Mouse (Mus musculus): ENCODE measurements around the gene Gm27029. TPM values are rescaled to one million over a fixed set of nuclear protein-coding genes. Genes with fewer than 3 reads are reported as not detected.
A peak's percentile ranks its signal among the peaks of the same experiment; 100 is the strongest.
"Not testable (repeated sequence)": the region's sequence is repeated elsewhere in the genome, so short reads cannot be mapped to it uniquely, and the experiment has no call there.

Gm27029 gene
- 7.6 and 8.0 TPM in 2 replicates for polyA plus RNA-seq (2015; fragmentation: Nextera tagmentation; extraction: Ambion mirVana)

GRCm38 (mm10) chr11:101424105-101424851 lies at the start of gene Gm27029:
Gm27029 (minus strand) TSS chr11:101424796.
- peaks cover 25% of the 10 kb centered on the region for H3K4me1 ChIP-seq
- H3K4me3 ChIP-seq, result peak within 1 kb of the TSS; percentile 99
- ATAC-seq, result no peak; the same call in 1 of the 2 replicates
- H3K27me3 ChIP-seq, result peaks cover 4% of the 10 kb centered on the region
- WGBS, result 6% methylated on average over 23 of the region's 23 CpGs
- H3K9ac ChIP-seq, result peak within 1 kb of the TSS; percentile 91
- H3K36me3 ChIP-seq (ENCODE audit: poor library complexity, severe bottlenecking), result peaks cover 1% of the 10 kb centered on the region
- peak within 1 kb of the TSS; percentile 84 for H3K27ac ChIP-seq
- H3K4me2 ChIP-seq, result peak within 1 kb of the TSS; percentile 96
- H3K9me3 ChIP-seq (replicated peaks), result no peaks in the 10 kb centered on the region

GRCm38 (mm10) chr11:101474298-101474697 lies 49.7 kb upstream of the Gm27029 start:
- WGBS, result 65% methylated on average over 5 of the region's 5 CpGs
- ATAC-seq, result no peak
- H3K36me3 ChIP-seq (ENCODE audit: poor library complexity, severe bottlenecking), result peaks cover 11% of the 10 kb centered on the region
- H3K4me2 ChIP-seq, result no peak overlapping the region
- H3K4me3 ChIP-seq, result no peak overlapping the region
- no peak overlapping the region for H3K9ac ChIP-seq
- H3K27me3 ChIP-seq, result no peaks in the 10 kb centered on the region
- H3K4me1 ChIP-seq, result peaks cover 66% of the 10 kb centered on the region
- no peaks in the 10 kb centered on the region for H3K9me3 ChIP-seq (replicated peaks)
- peak overlapping the region; percentile 10; the same call in 1 of the 2 replicates for H3K27ac ChIP-seq

DNA sequence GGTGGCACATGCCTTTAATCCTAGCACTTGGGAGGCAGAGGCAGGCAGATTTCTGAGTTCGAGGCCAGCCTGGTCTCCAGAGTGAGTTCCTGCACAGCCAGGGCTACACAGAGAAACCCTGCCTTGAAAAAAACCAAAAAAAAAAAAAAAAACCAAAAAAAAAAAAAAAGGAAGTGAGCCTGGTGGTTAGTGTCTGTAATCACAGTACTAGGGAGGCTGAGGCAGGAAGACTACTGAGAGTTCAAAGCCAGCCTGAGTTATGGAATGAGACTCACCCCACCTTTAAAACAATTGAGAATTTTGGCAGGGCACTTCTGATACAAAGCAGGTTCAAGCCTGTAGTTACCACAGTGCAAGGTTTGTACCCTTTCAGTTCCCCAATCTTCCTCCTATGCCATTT lies 49.1 kb upstream of the Gm27029 start:
- 88% methylated on average over 1 of the region's 1 CpGs for WGBS
- H3K27me3 ChIP-seq; H3K9me3 ChIP-seq (replicated peaks); H3K27ac ChIP-seq; H3K4me2 ChIP-seq; H3K9ac ChIP-seq; ATAC-seq; H3K4me3 ChIP-seq: not testable (repeated sequence)
- Histone ChIP-seq H3K4me1 (peaks cover 64% of the 10 kb centered on the region), H3K36me3 (ENCODE audit: poor library complexity, severe bottlenecking) (peaks cover 11% of the 10 kb centered on the region)

- H3K9ac ChIP-seq, result no peak overlapping the region
- H3K27ac ChIP-seq, result peak overlapping the region; percentile 25
- peaks cover 58% of the 10 kb centered on the region for H3K4me1 ChIP-seq
- H3K36me3 ChIP-seq (ENCODE audit: poor library complexity, severe bottlenecking), result peaks cover 11% of the 10 kb centered on the region
- H3K27me3 ChIP-seq, result no peaks in the 10 kb centered on the region
- no peak overlapping the region for H3K4me3 ChIP-seq
- H3K9me3 ChIP-seq (replicated peaks), result no peaks in the 10 kb centered on the region
- H3K4me2 ChIP-seq, result 0 out of 2 replicates have a peak overlapping the region, but pooled peaks have one; percentile 5
- ATAC-seq, result no peak
- 62% methylated on average over 7 of the region's 7 CpGs for WGBS
Observed at GRCm38 (mm10) chr11:101472336-101472735, 47.7 kb upstream of the Gm27029 start.

DNA sequence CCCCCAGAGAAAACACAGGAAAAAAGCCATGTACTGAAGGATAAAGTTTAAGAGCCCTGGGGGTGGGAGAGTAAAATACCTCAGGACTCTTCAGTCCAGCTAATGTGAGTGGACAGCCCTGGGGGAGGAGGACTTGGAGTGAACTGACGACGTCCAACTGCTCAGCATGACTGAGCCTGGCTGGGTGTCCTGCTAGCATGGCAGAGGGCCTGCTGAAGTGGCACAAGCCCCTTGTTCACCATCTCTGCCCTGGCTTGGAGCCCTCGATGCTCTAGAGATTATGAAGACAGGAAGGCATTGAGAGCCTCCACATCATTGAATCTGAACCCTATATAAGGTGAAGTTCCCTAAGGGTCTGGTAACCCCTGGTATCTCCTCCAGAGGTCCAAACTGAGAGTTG lies 47.3 kb upstream of the Gm27029 start:
- no peak for ATAC-seq
- Histone ChIP-seq H3K4me3 (peak overlapping the region; percentile 2; the same call in 1 of the 2 replicates), H3K4me1 (peaks cover 58% of the 10 kb centered on the region), H3K36me3 (ENCODE audit: poor library complexity, severe bottlenecking) (peaks cover 11% of the 10 kb centered on the region), H3K9me3 (replicated peaks) (no peaks in the 10 kb centered on the region), H3K9ac (no peak overlapping the region), H3K27me3 (no peaks in the 10 kb centered on the region), H3K4me2 (0 out of 2 replicates have a peak overlapping the region, but pooled peaks have one; percentile 5), H3K27ac (peak overlapping the region; percentile 25; the same call in 1 of the 2 replicates)
- 67% methylated on average over 3 of the region's 3 CpGs for WGBS

DNA sequence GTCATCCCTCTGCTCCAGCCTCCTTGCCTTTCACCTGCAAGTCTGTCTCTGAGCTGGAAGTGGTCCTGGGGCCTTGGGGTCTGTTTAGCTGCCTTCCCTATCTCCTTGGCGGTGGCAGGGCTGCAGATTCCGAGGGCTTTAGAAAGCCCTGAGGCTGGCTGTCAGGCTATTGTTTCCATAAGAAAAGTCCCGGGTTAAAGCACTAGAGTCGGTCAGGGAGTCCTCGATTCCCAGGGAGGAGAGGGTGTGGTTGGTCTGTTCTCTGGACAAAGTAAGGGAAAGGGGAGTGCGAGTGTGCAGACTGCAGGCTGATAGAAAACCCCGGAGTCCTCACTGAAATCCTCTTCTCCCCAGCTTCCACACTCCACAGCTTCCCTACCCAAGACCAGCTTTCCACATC lies 45.6 kb upstream of the Gm27029 start:
- H3K27ac ChIP-seq, result no peak overlapping the region; the same call in 1 of the 2 replicates
- peak overlapping the region; percentile 85 for H3K4me2 ChIP-seq
- no peaks in the 10 kb centered on the region for H3K27me3 ChIP-seq
- ATAC-seq, result no peak
- H3K36me3 ChIP-seq (ENCODE audit: poor library complexity, severe bottlenecking), result peaks cover 11% of the 10 kb centered on the region
- H3K9me3 ChIP-seq (replicated peaks), result no peaks in the 10 kb centered on the region
- H3K9ac ChIP-seq, result peak overlapping the region; percentile 54
- peaks cover 66% of the 10 kb centered on the region for H3K4me1 ChIP-seq
- WGBS, result 11% methylated on average over 7 of the region's 7 CpGs
- peak overlapping the region; percentile 78 for H3K4me3 ChIP-seq

DNA sequence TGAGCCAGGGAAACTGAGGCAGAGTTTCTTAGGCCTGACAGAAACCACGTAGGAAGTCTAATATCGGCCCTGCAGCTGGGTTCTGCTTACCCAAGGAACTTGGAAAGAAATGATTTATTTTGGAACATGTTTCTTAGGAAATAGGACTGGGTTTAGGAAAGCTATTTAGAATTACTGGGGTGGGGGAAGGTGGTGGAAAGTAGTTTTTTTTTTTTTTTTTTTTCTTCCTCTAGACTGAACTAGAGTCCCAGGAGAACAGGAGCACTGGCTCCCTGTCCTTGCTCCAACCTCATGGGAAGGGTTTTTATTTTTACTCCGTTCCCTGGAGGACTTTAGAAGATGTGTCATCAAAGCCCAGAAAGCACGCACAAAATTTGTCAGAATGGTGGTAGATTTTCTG lies 44.6 kb upstream of the Gm27029 start:
- Histone ChIP-seq H3K27me3 (no peaks in the 10 kb centered on the region), H3K9me3 (replicated peaks) (no peaks in the 10 kb centered on the region), H3K27ac (no peak overlapping the region), H3K4me2 (peak overlapping the region; percentile 85), H3K36me3 (ENCODE audit: poor library complexity, severe bottlenecking) (peaks cover 11% of the 10 kb centered on the region), H3K4me1 (peaks cover 65% of the 10 kb centered on the region), H3K4me3 (peak overlapping the region; percentile 78), H3K9ac (peak overlapping the region; percentile 88)
- WGBS, result 68% methylated on average over 4 of the region's 4 CpGs
- ATAC-seq, result no peak

- WGBS, result 4% methylated on average over 13 of the region's 13 CpGs
- H3K4me3 ChIP-seq, result peak overlapping the region; percentile 78
Observed at GRCm38 (mm10) chr11:101468731-101469130, 44.1 kb upstream of the Gm27029 start.

DNA sequence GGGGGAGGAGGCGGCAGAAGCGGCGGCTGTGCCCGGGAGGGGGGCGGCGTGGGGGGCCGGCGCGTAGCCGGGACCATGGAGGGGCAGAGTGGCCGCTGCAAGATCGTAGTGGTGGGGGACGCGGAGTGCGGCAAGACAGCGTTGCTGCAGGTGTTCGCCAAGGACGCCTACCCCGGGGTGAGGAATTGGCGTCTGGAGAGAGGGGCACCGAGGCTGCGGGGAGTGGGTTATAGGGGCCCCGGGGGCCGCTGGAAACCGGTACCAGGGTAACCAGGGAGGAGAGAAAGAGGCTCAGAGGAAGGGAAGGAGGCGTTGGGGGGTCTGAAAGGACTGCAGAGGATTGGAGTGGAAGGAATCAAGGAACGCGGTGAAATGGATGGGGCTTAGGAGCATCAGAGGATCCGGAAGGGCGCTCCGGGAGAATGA lies 43.7 kb upstream of the Gm27029 start:
- peak overlapping the region; percentile 85 for H3K27ac ChIP-seq
- 0% methylated on average over 29 of the region's 31 CpGs for WGBS
- no peaks in the 10 kb centered on the region for H3K27me3 ChIP-seq
- H3K9me3 ChIP-seq (replicated peaks), result no peaks in the 10 kb centered on the region
- peak overlapping the region; percentile 88 for H3K9ac ChIP-seq
- peak overlapping the region; percentile 85 for H3K4me2 ChIP-seq
- H3K36me3 ChIP-seq (ENCODE audit: poor library complexity, severe bottlenecking), result peaks cover 11% of the 10 kb centered on the region
- peak; percentile 11 for ATAC-seq
- H3K4me1 ChIP-seq, result peaks cover 71% of the 10 kb centered on the region
- H3K4me3 ChIP-seq, result peak overlapping the region; percentile 78

More at GRCm38 (mm10) chr11:101468731-101469130, 44.1 kb upstream of the Gm27029 start:
- H3K27me3 ChIP-seq, result no peaks in the 10 kb centered on the region
- peaks cover 68% of the 10 kb centered on the region for H3K4me1 ChIP-seq
- H3K27ac ChIP-seq, result peak overlapping the region; percentile 85
- ATAC-seq, result no peak
- H3K9me3 ChIP-seq (replicated peaks), result no peaks in the 10 kb centered on the region
- peaks cover 11% of the 10 kb centered on the region for H3K36me3 ChIP-seq (ENCODE audit: poor library complexity, severe bottlenecking)
- peak overlapping the region; percentile 88 for H3K9ac ChIP-seq
- peak overlapping the region; percentile 85 for H3K4me2 ChIP-seq

GRCm38 (mm10) chr11:101467477-101468262 lies 43.1 kb upstream of the Gm27029 start:
- peaks cover 16% of the 10 kb centered on the region for H3K36me3 ChIP-seq (ENCODE audit: poor library complexity, severe bottlenecking)
- H3K9ac ChIP-seq, result peak overlapping the region; percentile 88
- peak overlapping the region; percentile 78 for H3K4me3 ChIP-seq
- WGBS, result 1% methylated on average over 51 of the region's 54 CpGs
- peaks cover 71% of the 10 kb centered on the region for H3K4me1 ChIP-seq
- peak overlapping the region; percentile 85 for H3K4me2 ChIP-seq
- peak overlapping the region; percentile 85 for H3K27ac ChIP-seq
- no peaks in the 10 kb centered on the region for H3K27me3 ChIP-seq
- H3K9me3 ChIP-seq (replicated peaks), result no peaks in the 10 kb centered on the region
- ATAC-seq, result peak; percentile 54

- Histone ChIP-seq H3K4me3 (peak overlapping the region; percentile 88), H3K4me2 (peak overlapping the region; percentile 76), H3K4me1 (peaks cover 68% of the 10 kb centered on the region), H3K36me3 (ENCODE audit: poor library complexity, severe bottlenecking) (peaks cover 27% of the 10 kb centered on the region)
- H3K9ac ChIP-seq; H3K9me3 ChIP-seq (replicated peaks); H3K27me3 ChIP-seq; H3K27ac ChIP-seq; ATAC-seq: not testable (repeated sequence)
- WGBS, result 64% methylated on average over 5 of the region's 5 CpGs
Observed at GRCm38 (mm10) chr11:101466552-101466950, 42.0 kb upstream of the Gm27029 start.
